Mouse (Mus musculus): ENCODE measurements around the gene Ptpre. TPM values are rescaled to one million over a fixed set of nuclear protein-coding genes. Genes with fewer than 3 reads are reported as not detected.

The Ptpre gene
- polyA plus RNA-seq, 1 experiment from 2014 or later, result 3.1 TPM

DNA sequence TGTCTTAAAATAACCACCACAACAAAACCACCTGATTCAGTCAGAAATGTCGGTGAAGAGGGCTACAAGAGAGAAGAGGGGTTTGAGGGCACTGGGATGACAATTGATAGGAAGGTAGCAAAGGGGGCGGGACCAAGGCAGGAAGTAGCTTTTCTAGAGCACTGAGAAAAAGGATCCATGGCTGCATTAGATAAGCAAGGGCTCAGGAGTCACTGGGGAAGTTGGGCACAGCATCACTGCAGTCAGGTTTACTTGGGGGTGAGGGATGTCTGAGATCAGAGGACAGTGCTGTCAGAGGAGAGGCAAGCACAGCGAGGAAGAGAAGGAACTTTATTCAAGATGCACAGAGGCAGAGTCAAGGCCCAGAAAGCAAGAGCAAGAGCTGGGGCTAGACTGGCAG, 1.4 kb upstream of the Ptpre start:
- Histone ChIP-seq H3K4me1 (ENCODE audit: control insufficient read depth in 2 of 2, insufficient read depth in 2 of 2, low read length in 2 of 2) (peaks cover 4 to 5% of the 10 kb centered on the region in 2 experiments; a peak in 2 of 4 replicates), H3K4me3 (ENCODE audit: control insufficient read depth in 1 of 2, insufficient read depth in 1 of 2, low read depth in 1 of 2, low read length in 2 of 2) (no peak overlapping the region), H3K9me3 (ENCODE audit: control insufficient read depth, low read length) (no peaks in the 10 kb centered on the region), H3K27ac (replicated peaks in 1 of 2; ENCODE audit: control insufficient read depth in 1 of 2, insufficient read depth in 1 of 2, low read depth in 2 of 2, low read length in 2 of 2) (no peak overlapping the region), H3K9ac (ENCODE audit: low read length) (no peak overlapping the region), H3K4me2 (ENCODE audit: low read length) (no peak overlapping the region), H3K27me3 (ENCODE audit: control insufficient read depth, insufficient read depth, low read length) (0 out of 2 replicates have a peak, but pooled peaks cover 5% of the 10 kb centered on the region), H3K36me3 (ENCODE audit: control insufficient read depth, insufficient read depth, low read length) (no peaks in the 10 kb centered on the region)
- WGBS, result 73% methylated on average over 3 of the region's 3 CpGs
- no peak for ATAC-seq (ENCODE audit: insufficient number of reproducible peaks, insufficient read depth, low FRiP score, low read depth)

DNA sequence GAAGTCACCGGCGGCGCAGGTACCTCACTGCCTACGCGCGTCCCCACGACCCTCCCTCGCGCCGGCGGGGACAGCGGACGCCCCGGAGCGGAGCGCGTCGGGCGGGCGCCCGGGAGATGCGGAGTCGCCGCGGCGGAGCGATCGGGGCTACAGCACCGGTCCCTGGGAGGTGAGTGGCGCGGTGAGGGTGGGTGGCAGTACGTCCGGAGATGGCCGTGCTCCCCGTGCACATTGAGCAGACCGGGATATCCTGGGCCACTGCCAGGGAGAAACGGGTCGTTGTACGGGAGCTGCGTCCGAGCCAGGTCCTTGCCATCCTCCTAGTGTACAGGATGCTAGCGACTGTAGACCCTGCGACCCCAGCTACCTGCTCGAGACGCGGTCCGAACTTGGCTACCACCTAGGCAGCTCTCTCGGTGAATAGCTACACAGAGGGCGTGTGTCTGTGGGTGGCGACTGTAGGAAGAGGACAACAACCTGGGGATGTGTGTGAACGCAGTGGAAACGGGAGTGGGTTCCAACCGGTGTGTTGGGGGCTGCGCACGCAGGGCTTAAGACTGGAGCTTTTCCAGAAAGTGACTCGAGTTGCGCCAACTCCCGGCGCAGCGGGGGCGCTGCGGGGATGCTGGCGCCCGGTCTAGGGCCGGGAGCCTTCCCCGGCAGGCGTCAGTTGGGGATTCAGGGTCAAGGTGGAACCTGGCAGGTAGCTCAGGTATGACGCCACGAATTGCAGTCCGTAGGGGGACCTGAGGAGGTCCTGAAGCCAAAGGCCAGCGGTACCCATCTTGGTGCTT, 864 bp downstream of the Ptpre start:
- Histone ChIP-seq H3K36me3 (ENCODE audit: control insufficient read depth, insufficient read depth, low read length) (no peaks in the 10 kb centered on the region), H3K27ac (replicated peaks in 1 of 2; ENCODE audit: control insufficient read depth in 1 of 2, insufficient read depth in 1 of 2, low read depth in 2 of 2, low read length in 2 of 2) (no peak overlapping the region), H3K27me3 (ENCODE audit: control insufficient read depth, insufficient read depth, low read length) (0 out of 2 replicates have a peak, but pooled peaks cover 5% of the 10 kb centered on the region), H3K4me2 (ENCODE audit: low read length) (peak overlapping the region; percentile 99), H3K9ac (ENCODE audit: low read length) (peak overlapping the region; percentile 67), H3K9me3 (ENCODE audit: control insufficient read depth, low read length) (no peaks in the 10 kb centered on the region), H3K4me1 (ENCODE audit: control insufficient read depth in 2 of 2, insufficient read depth in 2 of 2, low read length in 2 of 2) (peaks cover 4 to 5% of the 10 kb centered on the region in 2 experiments; a peak in 2 of 4 replicates), H3K4me3 (ENCODE audit: control insufficient read depth in 1 of 2, insufficient read depth in 1 of 2, low read depth in 1 of 2, low read length in 2 of 2) (peak overlapping the region; percentile 61 to 64)
- WGBS, result 1% methylated on average over 71 of the region's 71 CpGs
- peak; percentile 32; the same call in 1 of the 2 replicates for ATAC-seq (ENCODE audit: insufficient number of reproducible peaks, insufficient read depth, low FRiP score, low read depth)

DNA sequence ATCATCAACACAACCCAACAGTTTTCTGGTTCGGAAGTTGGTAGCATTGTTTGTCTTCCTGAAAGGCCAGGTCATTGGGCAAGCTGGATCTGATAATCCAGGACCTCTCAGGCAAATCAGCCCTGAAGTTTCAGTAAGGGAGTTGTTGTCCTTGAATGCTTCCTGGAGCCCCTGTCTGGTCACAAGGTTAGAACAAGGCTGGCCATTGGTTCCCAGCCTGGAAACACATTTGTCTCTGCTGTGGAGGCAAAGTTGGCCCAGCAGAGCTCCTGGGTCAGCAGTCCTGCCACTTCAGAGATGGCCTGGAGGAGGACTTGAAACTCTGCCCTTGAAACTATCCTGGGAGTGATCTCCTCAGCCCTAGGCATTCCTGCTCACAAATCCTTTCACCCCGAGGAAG, 2.1 kb downstream of the Ptpre start:
- Histone ChIP-seq H3K4me2 (ENCODE audit: low read length) (peak overlapping the region; percentile 99; the same call in 1 of the 2 replicates), H3K36me3 (ENCODE audit: control insufficient read depth, insufficient read depth, low read length) (no peaks in the 10 kb centered on the region), H3K9ac (ENCODE audit: low read length) (no peak overlapping the region), H3K27ac (replicated peaks in 1 of 2; ENCODE audit: control insufficient read depth in 1 of 2, insufficient read depth in 1 of 2, low read depth in 2 of 2, low read length in 2 of 2) (no peak overlapping the region), H3K27me3 (ENCODE audit: control insufficient read depth, insufficient read depth, low read length) (0 out of 2 replicates have a peak, but pooled peaks cover 5% of the 10 kb centered on the region), H3K9me3 (ENCODE audit: control insufficient read depth, low read length) (no peaks in the 10 kb centered on the region), H3K4me3 (ENCODE audit: control insufficient read depth in 1 of 2, insufficient read depth in 1 of 2, low read depth in 1 of 2, low read length in 2 of 2) (no peak overlapping the region), H3K4me1 (ENCODE audit: control insufficient read depth in 2 of 2, insufficient read depth in 2 of 2, low read length in 2 of 2) (peaks cover 4 to 5% of the 10 kb centered on the region in 2 experiments; a peak in 2 of 4 replicates)
- no peak for ATAC-seq (ENCODE audit: insufficient number of reproducible peaks, insufficient read depth, low FRiP score, low read depth)
- WGBS, result 65% methylated on average over 2 of the region's 2 CpGs

DNA sequence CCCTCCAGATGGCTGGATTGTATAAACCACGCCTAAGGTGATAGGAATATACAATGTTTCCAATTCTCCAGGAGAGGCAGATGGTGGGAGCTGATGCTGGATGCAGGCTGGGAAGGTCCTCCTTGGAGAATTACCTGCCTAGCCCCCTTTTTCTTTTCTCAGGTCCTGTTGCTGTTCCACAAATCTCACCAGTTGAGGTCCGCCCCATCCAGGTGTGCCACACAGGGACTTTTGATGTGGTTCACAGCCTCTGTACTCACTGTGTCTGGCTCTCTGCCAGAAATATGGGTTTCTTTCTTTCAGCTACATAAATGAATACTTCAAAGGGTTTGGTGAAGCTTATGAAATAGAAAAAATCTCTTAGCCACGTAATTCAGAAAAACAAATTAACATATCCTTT, 5.0 kb downstream of the Ptpre start:
- WGBS, result 79% methylated on average over 3 of the region's 3 CpGs
- Histone ChIP-seq H3K36me3 (ENCODE audit: control insufficient read depth, insufficient read depth, low read length) (no peaks in the 10 kb centered on the region), H3K4me3 (ENCODE audit: control insufficient read depth in 1 of 2, insufficient read depth in 1 of 2, low read depth in 1 of 2, low read length in 2 of 2) (no peak overlapping the region), H3K4me2 (ENCODE audit: low read length) (no peak overlapping the region), H3K4me1 (ENCODE audit: control insufficient read depth in 2 of 2, insufficient read depth in 2 of 2, low read length in 2 of 2) (peaks cover 4 to 5% of the 10 kb centered on the region in 2 experiments; a peak in 2 of 4 replicates), H3K27me3 (ENCODE audit: control insufficient read depth, insufficient read depth, low read length) (peaks cover 4% of the 10 kb centered on the region; the same call in 1 of the 2 replicates), H3K9ac (ENCODE audit: low read length) (no peak overlapping the region), H3K9me3 (ENCODE audit: control insufficient read depth, low read length) (no peaks in the 10 kb centered on the region), H3K27ac (replicated peaks in 1 of 2; ENCODE audit: control insufficient read depth in 1 of 2, insufficient read depth in 1 of 2, low read depth in 2 of 2, low read length in 2 of 2) (no peak overlapping the region)
- ATAC-seq (ENCODE audit: insufficient number of reproducible peaks, insufficient read depth, low FRiP score, low read depth), result no peak

DNA sequence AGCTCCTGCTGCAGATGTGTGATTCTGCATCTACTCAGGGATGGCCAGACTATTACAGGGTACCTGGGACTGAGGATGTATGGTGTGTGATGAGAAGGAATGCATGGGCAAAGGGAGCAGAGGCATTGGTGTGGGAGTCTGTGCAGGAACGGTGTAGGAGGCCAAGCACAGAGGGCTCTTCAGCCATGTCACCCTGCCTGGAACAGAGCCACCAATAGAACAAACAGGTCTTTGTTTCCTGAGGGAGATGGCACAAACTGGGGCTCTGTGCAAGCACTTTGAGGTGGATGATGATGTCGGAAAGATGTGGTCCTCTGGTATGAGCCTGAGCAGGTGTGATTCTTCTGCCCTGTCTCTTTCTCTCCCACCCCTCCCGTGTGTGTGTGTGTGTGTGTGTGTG, 5.8 kb downstream of the Ptpre start:
- ATAC-seq (ENCODE audit: insufficient number of reproducible peaks, insufficient read depth, low FRiP score, low read depth), result no peak
- Histone ChIP-seq H3K27me3 (ENCODE audit: control insufficient read depth, insufficient read depth, low read length) (peaks cover 4% of the 10 kb centered on the region; the same call in 1 of the 2 replicates), H3K27ac (replicated peaks in 1 of 2; ENCODE audit: control insufficient read depth in 1 of 2, insufficient read depth in 1 of 2, low read depth in 2 of 2, low read length in 2 of 2) (no peak overlapping the region), H3K4me2 (ENCODE audit: low read length) (no peak overlapping the region), H3K4me1 (ENCODE audit: control insufficient read depth in 2 of 2, insufficient read depth in 2 of 2, low read length in 2 of 2) (peaks cover 3 to 4% of the 10 kb centered on the region in 2 experiments; a peak in 2 of 4 replicates), H3K36me3 (ENCODE audit: control insufficient read depth, insufficient read depth, low read length) (no peaks in the 10 kb centered on the region), H3K9ac (ENCODE audit: low read length) (no peak overlapping the region), H3K9me3 (ENCODE audit: control insufficient read depth, low read length) (no peaks in the 10 kb centered on the region), H3K4me3 (ENCODE audit: control insufficient read depth in 1 of 2, insufficient read depth in 1 of 2, low read depth in 1 of 2, low read length in 2 of 2) (no peak overlapping the region)
- WGBS, result 77% methylated on average over 2 of the region's 3 CpGs

DNA sequence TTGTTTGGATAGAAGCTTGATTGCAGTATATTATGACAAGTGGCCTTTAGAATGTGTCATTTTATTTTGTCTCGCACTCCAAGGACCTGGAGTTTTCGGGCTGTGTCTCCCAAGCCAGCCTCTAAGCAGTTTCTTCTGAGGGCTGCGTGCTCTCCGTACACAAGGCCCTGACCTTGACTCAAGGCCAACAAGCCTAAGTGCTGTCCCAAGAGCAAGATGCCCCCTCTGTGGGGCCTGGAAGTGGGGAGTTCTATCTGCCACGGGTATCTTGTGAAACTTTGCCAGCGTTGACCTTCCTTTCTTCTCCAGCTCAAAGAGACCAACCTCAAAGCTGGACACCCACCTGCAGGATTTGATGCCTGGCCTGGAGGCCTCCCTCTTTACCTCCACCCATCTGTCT, 7.0 kb downstream of the Ptpre start:
- 77% methylated on average over 6 of the region's 6 CpGs for WGBS
- no peak overlapping the region for H3K9ac ChIP-seq (ENCODE audit: low read length)
- H3K27me3 ChIP-seq (ENCODE audit: control insufficient read depth, insufficient read depth, low read length), result peaks cover 7% of the 10 kb centered on the region; the same call in 1 of the 2 replicates
- ATAC-seq (ENCODE audit: insufficient number of reproducible peaks, insufficient read depth, low FRiP score, low read depth), result no peak
- no peaks in the 10 kb centered on the region for H3K4me1 ChIP-seq (ENCODE audit: control insufficient read depth in 2 of 2, insufficient read depth in 2 of 2, low read length in 2 of 2)
- H3K4me2 ChIP-seq (ENCODE audit: low read length), result no peak overlapping the region
- H3K4me3 ChIP-seq (ENCODE audit: control insufficient read depth in 1 of 2, insufficient read depth in 1 of 2, low read depth in 1 of 2, low read length in 2 of 2), result no peak overlapping the region
- H3K9me3 ChIP-seq (ENCODE audit: control insufficient read depth, low read length), result no peaks in the 10 kb centered on the region
- H3K27ac ChIP-seq (replicated peaks in 1 of 2; ENCODE audit: control insufficient read depth in 1 of 2, insufficient read depth in 1 of 2, low read depth in 2 of 2, low read length in 2 of 2), result no peak overlapping the region
- no peaks in the 10 kb centered on the region for H3K36me3 ChIP-seq (ENCODE audit: control insufficient read depth, insufficient read depth, low read length)

DNA sequence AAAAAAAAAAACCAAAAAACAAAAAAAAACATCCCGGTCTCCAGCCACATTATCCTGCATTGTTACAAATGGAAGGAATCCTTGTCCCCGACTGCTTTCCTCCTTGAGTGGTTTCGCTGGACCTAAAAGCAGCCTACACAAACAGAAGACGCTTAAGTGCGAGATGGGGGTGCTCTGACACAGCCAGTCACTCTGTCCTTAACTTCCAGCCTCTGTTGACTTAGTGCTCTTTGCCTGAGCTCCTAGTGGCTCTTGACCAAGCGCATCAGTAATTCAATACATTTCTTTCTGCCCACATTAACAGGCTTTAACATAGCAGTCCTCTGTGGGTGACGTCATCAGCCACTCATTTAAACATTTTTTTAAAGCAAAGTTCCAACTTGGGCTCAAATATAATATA, 8.7 kb downstream of the Ptpre start:
- H3K27me3 ChIP-seq (ENCODE audit: control insufficient read depth, insufficient read depth, low read length), result peaks cover 7% of the 10 kb centered on the region; the same call in 1 of the 2 replicates
- no peak overlapping the region for H3K4me3 ChIP-seq (ENCODE audit: control insufficient read depth in 1 of 2, insufficient read depth in 1 of 2, low read depth in 1 of 2, low read length in 2 of 2)
- H3K4me2 ChIP-seq (ENCODE audit: low read length), result no peak overlapping the region
- H3K4me1 ChIP-seq (ENCODE audit: control insufficient read depth in 2 of 2, insufficient read depth in 2 of 2, low read length in 2 of 2), result no peaks in the 10 kb centered on the region
- H3K27ac ChIP-seq (replicated peaks in 1 of 2; ENCODE audit: control insufficient read depth in 1 of 2, insufficient read depth in 1 of 2, low read depth in 2 of 2, low read length in 2 of 2), result no peak overlapping the region
- ATAC-seq (ENCODE audit: insufficient number of reproducible peaks, insufficient read depth, low FRiP score, low read depth), result no peak
- no peaks in the 10 kb centered on the region for H3K36me3 ChIP-seq (ENCODE audit: control insufficient read depth, insufficient read depth, low read length)
- no peaks in the 10 kb centered on the region for H3K9me3 ChIP-seq (ENCODE audit: control insufficient read depth, low read length)
- 57% methylated on average over 7 of the region's 7 CpGs for WGBS
- H3K9ac ChIP-seq (ENCODE audit: low read length), result no peak overlapping the region
